Mouse (Mus musculus): ENCODE results near the gene Vmn2r99. TPM values are rescaled to one million over a fixed set of nuclear protein-coding genes. Genes with fewer than 3 reads are reported as not detected.

The Vmn2r99 gene
- not detected in 2 replicates for polyA plus RNA-seq (2012; rRNA removed)

GRCm38 (mm10) chr17:19361649-19362048 lies at the start of gene Vmn2r99:
Gene Vmn2r99 (plus strand): TSS chr17:19361949.
- H3K4me1 ChIP-seq (ENCODE audit: control insufficient read depth, insufficient read depth, low read length) = no peaks in the 10 kb centered on the region
- DNase-seq = no peak
- H3K27me3 ChIP-seq (replicated peaks; ENCODE audit: control insufficient read depth, insufficient read depth, low read length) = no peaks in the 10 kb centered on the region
- TF ChIP-seq CTCF (conservative IDR thresholded peaks at IDR 0.05; ENCODE audit: insufficient read depth, insufficient read length, low read depth, low read length) (no peak), POLR2A (IDR thresholded peaks at IDR 0.05; ENCODE audit: low read depth, low read length) (no peak)
- no peaks in the 10 kb centered on the region for H3K36me3 ChIP-seq (ENCODE audit: control insufficient read depth, insufficient read depth, low read length)
- no peak within 1 kb of the TSS for H3K4me3 ChIP-seq (ENCODE audit: insufficient read depth, low read depth, low read length)
- no peak within 1 kb of the TSS for H3K27ac ChIP-seq (ENCODE audit: insufficient read depth, low read depth, low read length)

- TF ChIP-seq CTCF (conservative IDR thresholded peaks at IDR 0.05; ENCODE audit: insufficient read depth, insufficient read length, low read depth, low read length) (no peak), POLR2A (IDR thresholded peaks at IDR 0.05; ENCODE audit: low read depth, low read length) (no peak)
- Histone ChIP-seq H3K27ac (ENCODE audit: insufficient read depth, low read depth, low read length) (no peak overlapping the region), H3K27me3 (replicated peaks; ENCODE audit: control insufficient read depth, insufficient read depth, low read length) (no peaks in the 10 kb centered on the region), H3K36me3 (ENCODE audit: control insufficient read depth, insufficient read depth, low read length) (no peaks in the 10 kb centered on the region), H3K4me1 (ENCODE audit: control insufficient read depth, insufficient read depth, low read length) (no peaks in the 10 kb centered on the region), H3K4me3 (ENCODE audit: insufficient read depth, low read depth, low read length) (no peak overlapping the region)
- no peak for DNase-seq
- WGBS = 90% methylated on average over 3 of the region's 3 CpGs
These were observed 75.9 kb downstream of the Vmn2r99 start for GRCm38 (mm10) chr17:19437623-19438022.

- Histone ChIP-seq H3K27me3 (replicated peaks; ENCODE audit: control insufficient read depth, insufficient read depth, low read length) (no peaks in the 10 kb centered on the region), H3K27ac (ENCODE audit: insufficient read depth, low read depth, low read length) (no peak overlapping the region), H3K36me3 (ENCODE audit: control insufficient read depth, insufficient read depth, low read length) (no peaks in the 10 kb centered on the region), H3K4me1 (ENCODE audit: control insufficient read depth, insufficient read depth, low read length) (no peaks in the 10 kb centered on the region), H3K4me3 (ENCODE audit: insufficient read depth, low read depth, low read length) (no peak overlapping the region)
- DNase-seq = no peak
- TF ChIP-seq CTCF (conservative IDR thresholded peaks at IDR 0.05; ENCODE audit: insufficient read depth, insufficient read length, low read depth, low read length) (no peak), POLR2A (IDR thresholded peaks at IDR 0.05; ENCODE audit: low read depth, low read length) (no peak)
- WGBS = 88% methylated on average over 1 of the region's 1 CpGs
These were observed 83.2 kb downstream of the Vmn2r99 start for GRCm38 (mm10) chr17:19444932-19445331.

Other genes starting within 250 kb of the Vmn2r99 start
- gene Vmn2r100, start 142.8 kb downstream of the Vmn2r99 start, polyA plus RNA-seq (2012; rRNA removed) = not detected in 2 replicates
- not detected in 2 replicates for gene Vmn2r101, start 215.3 kb downstream of the Vmn2r99 start, polyA plus RNA-seq (2012; rRNA removed)